Mouse (Mus musculus) hindbrain, embryonic 14.5 days (tissue): Measurements from ENCODE around the gene Gm37240. TPM values are rescaled to one million over a fixed set of nuclear protein-coding genes. Genes with fewer than 3 reads are reported as not detected.

Experiments used
- ATAC-seq: fragments of 200-750 bp; cut with Nextera tagmentation; 2 replicates; pipeline ENCODE4 v1.8.0; 2017; ENCODE audit warnings: moderate number of reproducible peaks, mild to moderate bottlenecking, moderate TSS enrichment, moderate library complexity; ENCODE audit not compliant: low FRiP score
- DNase-seq: peaks from one replicate; pipeline ENCODE4 v3.0.0-alpha.2; 2015; ENCODE audit warnings: low spot score
- H3K27ac ChIP-seq: fragments of 300-500 bp; sonication (generic); 2 replicates; pipeline ENCODE4 v1.5.1; 2014; ENCODE audit warnings: mild to moderate bottlenecking, moderate library complexity
- H3K27me3 ChIP-seq: fragments of 300-500 bp; sonication (generic); 2 replicates; pipeline ENCODE4 v1.6.1; 2014; ENCODE audit warnings: mild to moderate bottlenecking, low read length, mixed read lengths; ENCODE audit not compliant: control insufficient read depth, insufficient read depth
- H3K36me3 ChIP-seq: fragments of 300-500 bp; sonication (generic); replicated peaks from 2 replicates; pipeline ENCODE4 v1.6.1; 2014; ENCODE audit not compliant: control insufficient read depth, insufficient read depth
- H3K4me1 ChIP-seq: fragments of 300-500 bp; sonication (generic); replicated peaks from 2 replicates; pipeline ENCODE4 v1.6.1; 2014; ENCODE audit warnings: antibody characterized with exemption, low read length, mixed read lengths; ENCODE audit not compliant: control insufficient read depth, insufficient read depth
- H3K4me2 ChIP-seq: fragments of 300-500 bp; sonication (generic); replicated peaks from 2 replicates; pipeline ENCODE4 v1.6.1; 2014; ENCODE audit warnings: mild to moderate bottlenecking, moderate library complexity
- H3K4me3 ChIP-seq: fragments of 300-500 bp; sonication (generic); replicated peaks from 2 replicates; pipeline ENCODE4 v1.5.1; 2014; ENCODE audit warnings: mild to moderate bottlenecking, low read length
- H3K9ac ChIP-seq: fragments of 300-500 bp; sonication (generic); 2 replicates; pipeline ENCODE4 v1.6.1; 2014
- H3K9me3 ChIP-seq: fragments of 300-500 bp; sonication (generic); 2 replicates; pipeline ENCODE4 v1.6.1; 2016; ENCODE audit warnings: low read length; ENCODE audit not compliant: control insufficient read depth
- WGBS: fragments of 180-500 bp; shearing (Covaris S2); extraction: QIAGEN DNeasy Blood & Tissue Kit; methylation state at CpG from one replicate; pipeline ENCODE4 v1.1.7; 2014; 5-methylcytosine and 5-hydroxymethylcytosine counted together
- microRNA counts: library from miRNA; unstranded; fragments of <30 nt; microRNA quantifications from one replicate; lab custom pipeline; 2016
- microRNA-seq: library from miRNA; unstranded; fragments of <30 nt; microRNA quantifications from one replicate; pipeline ENCODE4, GENCODE M21; 2016
- polyA plus RNA-seq: library from polyadenylated mRNA; unstranded; fragments of >200 nt; fragmentation: Nextera tagmentation; extraction: Ambion mirVana; gene quantifications from 2 replicates; pipeline ENCODE4 v1.2.1, GENCODE M21; 2014

The Gm37240 gene
- polyA plus RNA-seq, 1 experiment from 2014 or later, result 0.94 TPM

DNA sequence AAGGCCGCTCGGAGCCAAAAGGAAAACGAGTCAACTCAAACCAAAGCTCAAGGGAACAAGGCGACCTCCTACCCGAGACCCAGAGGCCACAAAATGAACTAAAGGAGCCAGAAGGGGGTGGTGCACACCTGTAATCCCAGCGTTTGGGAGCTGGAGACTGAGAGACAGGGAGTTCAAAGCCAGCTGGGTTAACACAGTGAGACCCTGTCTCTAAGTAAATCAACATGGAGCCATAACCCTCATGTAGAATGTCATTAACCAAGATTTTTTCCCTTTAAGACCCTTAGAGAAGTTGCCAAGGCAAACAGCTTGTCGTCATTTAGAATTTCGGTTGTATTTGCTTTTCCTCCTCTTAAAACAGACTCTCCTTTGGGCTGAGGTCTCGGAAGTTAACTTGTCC is 1438.3 kb downstream of the Gm37240 start:
- H3K9ac ChIP-seq, result no peak overlapping the region
- H3K4me3 ChIP-seq, result no peak overlapping the region
- H3K4me1 ChIP-seq, result no peaks in the 10 kb centered on the region
- H3K4me2 ChIP-seq, result no peak overlapping the region
- ATAC-seq, result no peak
- H3K27ac ChIP-seq, result no peak overlapping the region
- no peaks in the 10 kb centered on the region for H3K9me3 ChIP-seq
- WGBS, result 84% methylated on average over 9 of the region's 9 CpGs
- H3K27me3 ChIP-seq, result 0 out of 2 replicates have a peak, but pooled peaks cover 5% of the 10 kb centered on the region
- H3K36me3 ChIP-seq, result peaks cover 15% of the 10 kb centered on the region; the same call in 1 of the 2 replicates
- DNase-seq, result no peak

DNA sequence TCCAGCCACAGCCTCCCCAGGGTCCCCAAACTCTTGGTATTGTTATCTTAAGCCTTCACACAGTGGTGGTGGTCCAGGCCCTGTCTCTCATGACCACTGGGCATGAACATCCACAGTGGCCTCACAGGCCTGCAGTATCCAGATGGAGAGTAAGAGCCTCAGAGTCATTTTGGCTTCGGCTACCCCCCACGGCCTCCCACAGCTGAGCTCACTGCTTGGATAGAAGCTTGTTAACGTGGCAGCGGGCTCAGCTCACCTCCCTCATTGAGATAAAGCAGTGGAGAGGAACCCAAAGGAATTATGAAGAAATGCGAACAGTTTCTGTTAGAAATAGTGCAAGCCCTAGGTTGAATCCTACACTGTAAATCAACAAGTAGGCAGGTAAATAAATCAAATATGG is 1439.5 kb downstream of the Gm37240 start:
- Histone ChIP-seq H3K4me1 (no peaks in the 10 kb centered on the region), H3K36me3 (peaks cover 15% of the 10 kb centered on the region; the same call in 1 of the 2 replicates), H3K9me3 (no peaks in the 10 kb centered on the region), H3K27me3 (0 out of 2 replicates have a peak, but pooled peaks cover 5% of the 10 kb centered on the region), H3K9ac (no peak overlapping the region), H3K27ac (no peak overlapping the region), H3K4me3 (no peak overlapping the region), H3K4me2 (no peak overlapping the region)
- 69% methylated on average over 5 of the region's 5 CpGs for WGBS
- ATAC-seq (no peak), DNase-seq (no peak)

MicroRNAs within 50 kb of the gene (microRNA counts, 519-probe panel; counts per million panel counts)
- not detected for microRNA mmu-miR-466k (lab: Ali Mortazavi, UCI)

Small RNA genes lying within 50 kb of the gene (microRNA-seq; reads per million reads assigned to microRNA genes)
- not detected for gene Mir466k

Other genes with a start within 250 kb of the Gm37240 start
- 0.37 and 0.51 TPM in 2 replicates for gene Fam160a1, start 70.2 kb downstream of the Gm37240 start, polyA plus RNA-seq
- gene Glt28d2, start within 50 bp of the Gm37240 start, polyA plus RNA-seq, result 0.37 and 0.53 TPM in 2 replicates
- gene Sh3d19, start 83.6 kb upstream of the Gm37240 start, polyA plus RNA-seq, result 18.1 and 20.4 TPM in 2 replicates
- gene Prss48, start 115.0 kb upstream of the Gm37240 start, polyA plus RNA-seq, result 0.21 TPM in 1 of 2 replicates, not detected in the other